Mouse (Mus musculus) left cerebral cortex, adult 9 months (tissue): ENCODE data around the gene Cplane1.

ENCODE experiments used
- DNase-seq, 2 experiments: peaks; one replicate each; pipeline ENCODE4 v3.0.0; 2022; ENCODE audit warnings: low spot score in 2 of 2

Cplane1 gene

GRCm38 (mm10) chr15:8294150-8294549 is 125.2 kb downstream of the Cplane1 start:
- no peak for DNase-seq

GRCm38 (mm10) chr15:8302944-8303343 is 134.0 kb downstream of the Cplane1 start:
- DNase-seq = peak in 1 of 2 experiments; percentile 26

- DNase-seq = no peak
Observed at GRCm38 (mm10) chr15:8305474-8305873, 136.6 kb downstream of the Cplane1 start.

GRCm38 (mm10) chr15:8317381-8317780 is 148.5 kb downstream of the Cplane1 start:
- peak in 1 of 2 experiments; percentile 10 for DNase-seq

GRCm38 (mm10) chr15:8319191-8319590 is 150.3 kb downstream of the Cplane1 start:
- DNase-seq = no peak
